Mouse (Mus musculus) cerebellum, postnatal 10 days (tissue): Measurements from ENCODE around the gene Hk2.
"Not testable (repeated sequence)": the region's sequence is repeated elsewhere in the genome, so short reads cannot be mapped to it uniquely, and the experiment has no call there.

ENCODE experiments used
- DNase-seq, 2 experiments: peaks; one replicate each; pipeline ENCODE4 v3.0.0; 2021; ENCODE audit warnings: mixed read lengths in 2 of 2

Hk2 gene

DNA sequence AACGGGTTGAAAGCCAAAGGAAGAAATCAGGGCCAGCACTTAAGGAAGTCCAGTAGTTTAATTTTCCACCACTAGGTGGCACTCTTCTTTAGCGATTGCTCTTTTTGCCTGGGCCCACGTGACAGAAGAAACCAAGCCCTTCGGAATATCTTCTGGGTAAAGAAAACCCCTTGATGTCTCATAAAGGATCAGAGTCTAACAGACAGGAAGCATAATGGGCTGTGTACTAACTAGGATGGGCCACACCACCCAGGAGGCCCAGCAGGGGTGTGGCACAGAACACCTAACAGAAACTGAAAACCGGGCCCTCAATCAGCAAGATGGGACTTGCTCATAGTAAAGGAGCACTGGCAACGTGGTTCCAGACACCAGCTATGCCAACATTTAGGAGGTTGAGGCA is 34.0 kb downstream of the Hk2 start:
- peak; percentile 83 to 95 for DNase-seq

DNA sequence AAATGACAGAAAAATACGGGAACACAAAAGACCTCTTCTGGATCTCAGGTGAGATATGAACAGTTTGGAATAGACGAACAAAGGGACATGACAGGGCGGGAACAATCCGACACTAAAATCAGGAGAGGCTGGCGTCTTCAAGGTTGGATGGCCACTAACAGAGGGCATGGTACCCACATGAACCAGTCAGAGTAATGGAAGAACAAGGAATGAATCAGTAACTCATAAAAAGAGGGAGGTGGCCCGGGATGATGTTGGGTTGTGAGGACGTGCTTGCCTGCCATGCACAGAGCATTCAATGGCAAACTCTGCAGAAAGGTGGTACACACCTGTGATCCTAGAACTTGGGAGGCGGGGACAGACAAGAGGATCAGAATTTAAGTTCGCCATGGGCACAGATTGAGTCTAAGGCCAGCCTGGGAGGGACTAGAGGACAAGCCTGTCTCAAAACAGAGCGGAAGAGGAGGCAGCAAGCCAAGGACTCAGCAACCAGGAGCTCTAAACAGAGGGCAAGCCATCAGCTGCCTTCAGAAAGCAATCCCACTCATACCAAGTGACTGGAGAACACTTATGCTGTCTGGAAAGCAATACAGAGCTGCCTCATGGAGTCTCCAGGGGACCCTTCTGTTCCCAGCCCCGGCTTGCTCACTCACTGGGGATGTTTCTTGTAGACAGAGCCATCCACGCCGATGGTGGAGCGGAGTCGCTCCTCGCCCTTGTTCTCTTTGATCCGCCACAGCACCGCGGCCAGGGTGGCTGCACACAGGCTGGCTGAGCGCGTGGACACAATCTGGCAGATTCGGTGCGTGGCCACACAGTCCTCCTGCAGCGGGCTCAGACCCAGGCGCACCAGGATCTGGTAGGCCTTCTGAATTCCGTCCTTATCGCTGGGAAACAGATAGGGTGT is 36.4 kb downstream of the Hk2 start:
- peak; percentile 59 to 62 for DNase-seq

DNA sequence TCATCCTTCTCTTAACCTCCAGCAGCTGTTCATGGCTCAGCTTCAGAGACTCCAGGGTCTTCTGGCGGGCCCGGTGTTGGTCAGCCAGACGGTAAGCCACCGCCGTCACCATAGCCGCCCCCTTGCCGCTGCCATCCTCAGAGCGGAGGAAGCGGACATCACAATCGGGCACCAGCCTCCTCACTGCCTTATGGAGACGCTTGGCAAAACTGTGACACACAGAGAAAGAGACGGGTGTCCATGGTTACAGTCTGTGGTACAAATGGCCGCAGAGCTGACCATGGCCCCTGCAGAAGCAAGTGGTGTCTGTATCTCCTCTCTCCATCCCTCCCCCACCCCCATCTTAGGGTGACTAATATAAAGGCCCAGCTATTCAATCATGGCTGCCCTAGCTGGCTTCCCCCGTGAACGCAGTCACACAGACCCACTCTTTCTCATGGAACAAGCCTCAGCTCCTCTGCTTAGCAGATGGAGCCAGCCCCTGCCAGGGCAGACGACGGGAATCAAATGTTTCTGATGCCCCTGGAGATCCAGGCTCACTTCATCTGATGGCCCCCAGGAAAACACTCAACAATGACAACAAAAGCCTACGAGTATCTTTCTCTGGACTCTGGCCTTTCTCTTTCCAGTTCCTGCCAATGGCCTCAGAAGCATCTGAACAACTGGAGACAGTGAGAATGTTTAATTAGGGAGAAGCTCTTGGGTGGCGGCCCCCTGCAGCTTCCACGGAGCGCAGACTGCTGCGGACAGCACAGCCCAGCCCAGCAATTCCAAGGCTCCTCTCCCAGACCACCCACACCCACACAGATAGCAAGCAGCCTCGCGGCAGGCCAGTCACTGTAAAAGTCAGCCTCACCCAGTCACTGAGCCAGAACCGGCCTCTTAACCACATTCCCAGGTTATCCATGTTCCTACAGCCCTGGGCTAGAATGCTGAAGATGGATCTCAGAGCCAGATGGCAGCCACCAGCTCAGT is 37.3 kb downstream of the Hk2 start:
- DNase-seq, result peak; percentile 67 to 74

DNA sequence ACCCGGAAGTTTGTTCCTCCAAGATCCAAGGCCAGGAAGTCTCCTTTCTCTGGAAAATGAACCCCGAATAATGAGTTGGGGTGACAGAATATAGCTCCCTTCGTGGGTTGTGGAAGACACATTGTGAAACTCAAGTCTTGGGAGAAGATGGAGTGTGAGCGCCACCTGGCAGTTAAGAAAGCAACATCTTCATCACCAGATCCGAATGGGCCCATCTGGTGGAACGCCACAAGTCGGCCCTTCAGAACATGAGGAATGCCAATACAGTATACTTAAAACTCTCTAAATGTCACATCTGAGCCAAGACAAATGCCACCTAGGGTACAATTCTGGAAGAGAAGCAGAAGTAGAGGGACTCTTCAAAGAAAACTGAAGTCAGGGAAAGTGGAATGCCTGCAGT is 38.9 kb downstream of the Hk2 start:
- DNase-seq, result peak; percentile 54 to 61

DNA sequence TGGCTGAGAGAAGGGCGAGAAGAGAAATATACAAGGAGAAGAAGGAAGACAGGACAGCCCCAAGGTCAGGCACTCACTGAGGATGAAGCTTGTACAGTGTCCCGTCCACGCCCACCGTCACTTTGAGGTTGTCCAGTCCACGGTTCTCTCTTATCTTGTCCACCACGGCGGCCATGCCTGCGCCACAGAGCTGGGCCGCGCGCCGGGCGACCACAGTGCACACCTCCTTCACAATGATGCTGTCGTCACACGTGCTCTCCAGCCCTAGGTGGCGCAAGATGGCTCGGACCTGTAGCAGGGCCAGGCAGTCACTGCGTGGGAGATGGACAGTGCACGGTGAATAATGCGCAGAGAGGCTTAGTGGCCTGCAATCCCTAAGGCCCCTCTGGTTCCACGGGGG is 45.6 kb downstream of the Hk2 start:
- no peak for DNase-seq

DNA sequence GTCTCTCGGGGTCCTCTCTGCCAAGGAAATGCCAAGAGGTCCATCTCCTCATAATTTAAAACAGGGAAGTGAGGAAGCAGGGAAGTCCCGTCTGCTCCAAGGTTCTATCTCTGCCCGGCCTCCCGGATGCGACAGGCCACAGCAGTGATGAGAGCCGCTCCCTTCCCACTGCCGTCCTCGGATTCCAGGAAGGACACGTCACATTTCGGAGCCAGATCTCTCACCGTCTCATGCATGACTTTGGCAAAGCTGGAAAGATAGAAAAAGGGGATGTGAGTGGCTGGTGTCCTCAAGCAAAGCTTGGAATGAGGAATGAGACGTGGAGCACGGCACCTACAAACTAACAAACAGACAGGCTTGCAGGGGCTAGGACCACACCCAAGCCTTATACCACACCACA is 47.0 kb downstream of the Hk2 start:
- no peak for DNase-seq

DNA sequence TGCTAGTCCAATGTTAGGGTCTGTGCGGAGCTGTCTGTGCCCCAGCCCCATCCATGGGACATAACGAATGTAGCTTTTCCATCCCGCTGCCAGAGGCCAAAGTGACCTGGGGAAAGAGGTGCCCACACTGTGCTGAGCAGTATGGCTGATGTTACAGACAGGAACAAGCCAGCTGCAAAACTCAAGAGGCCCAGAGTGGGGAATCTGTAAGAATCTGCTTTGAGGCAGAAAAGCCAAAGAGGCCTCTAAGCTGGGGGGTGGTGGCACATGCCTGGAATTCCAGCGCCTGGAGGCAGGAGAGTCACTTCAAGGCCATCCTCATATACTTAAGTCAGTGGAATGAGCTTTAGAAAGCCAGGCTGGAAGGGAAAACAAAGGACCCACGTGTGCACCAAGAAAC is 50.9 kb downstream of the Hk2 start:
- no peak for DNase-seq

DNA sequence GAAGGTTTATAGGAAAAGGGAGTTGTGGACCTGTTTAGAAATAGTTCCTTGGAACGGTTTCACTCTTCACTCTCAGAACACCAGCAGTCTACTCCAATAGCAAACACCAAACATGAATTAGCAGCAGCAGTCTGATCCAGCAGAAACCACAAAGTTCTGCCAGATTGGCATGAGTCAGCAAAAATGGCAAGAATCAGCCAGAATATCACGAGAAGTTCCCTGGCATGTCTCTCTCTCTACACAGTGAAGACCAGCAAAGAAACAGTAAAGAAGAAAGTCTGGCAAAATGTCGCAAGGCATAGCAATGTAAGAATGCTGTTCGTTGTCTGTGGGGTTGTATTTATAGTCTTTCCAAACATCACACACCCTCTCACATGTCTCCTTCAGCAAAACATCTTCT is 58.1 kb downstream of the Hk2 start:
- DNase-seq, result no peak

DNA sequence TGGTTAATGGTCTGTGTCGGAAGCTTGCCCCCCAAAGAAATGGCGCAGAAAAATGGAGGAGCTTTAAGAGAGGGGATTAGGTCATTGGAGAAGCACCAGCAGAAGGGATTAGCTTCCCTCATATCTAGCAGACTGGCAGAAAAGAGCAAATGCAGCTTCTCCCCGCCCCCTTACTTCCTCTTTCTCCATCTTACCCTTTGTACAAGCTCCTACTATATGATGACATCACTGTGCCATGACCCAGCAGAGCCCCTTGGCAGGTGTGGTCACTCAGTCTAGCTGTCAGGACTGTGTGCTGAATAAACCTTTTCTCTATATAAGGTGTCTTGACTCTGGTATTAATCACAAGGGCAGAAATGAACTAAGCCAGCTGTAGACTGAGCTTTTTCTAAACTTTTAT is 58.6 kb downstream of the Hk2 start:
- DNase-seq, result no peak

DNA sequence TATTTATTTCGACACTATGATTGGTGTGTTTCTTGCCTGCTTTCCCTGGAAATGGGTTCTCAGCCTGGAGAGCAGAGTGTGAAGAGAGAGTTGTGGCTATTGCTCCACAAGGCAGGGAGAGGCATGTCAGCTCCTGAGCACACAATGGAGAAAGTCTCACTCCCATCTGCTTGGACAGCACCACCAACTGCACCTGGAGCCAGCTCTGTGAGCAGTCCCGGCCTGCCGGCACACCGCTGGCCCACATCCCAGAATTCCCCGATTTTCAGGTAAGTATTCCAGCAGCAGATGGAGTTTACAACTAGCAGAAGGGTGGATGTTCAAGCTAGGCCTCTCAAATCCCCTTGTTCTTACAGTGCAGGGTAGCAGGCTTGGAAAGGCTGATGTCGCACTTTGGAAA is 59.0 kb downstream of the Hk2 start:
- peak; percentile 57 to 63 for DNase-seq

DNA sequence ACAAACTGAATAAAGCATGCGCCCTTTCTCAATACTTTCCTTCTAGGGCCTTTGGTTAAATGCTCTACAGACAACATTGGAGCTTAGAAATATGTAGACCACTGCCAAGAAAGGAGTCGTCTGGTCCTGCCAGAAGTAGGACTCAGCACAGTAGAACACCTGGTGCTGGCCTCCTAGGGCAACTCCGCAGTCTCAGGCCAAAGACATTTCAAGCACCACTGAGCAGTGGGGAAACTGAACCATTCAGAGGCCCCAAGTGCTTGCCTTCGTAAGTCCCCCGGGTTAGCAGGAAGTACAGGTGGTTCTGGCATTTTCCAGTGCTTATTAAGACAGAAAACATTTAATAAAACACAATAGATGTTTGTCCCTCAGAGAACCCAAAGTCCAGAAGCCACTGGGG is 59.4 kb downstream of the Hk2 start:
- DNase-seq, result peak in 1 of 2 experiments; percentile 41

DNA sequence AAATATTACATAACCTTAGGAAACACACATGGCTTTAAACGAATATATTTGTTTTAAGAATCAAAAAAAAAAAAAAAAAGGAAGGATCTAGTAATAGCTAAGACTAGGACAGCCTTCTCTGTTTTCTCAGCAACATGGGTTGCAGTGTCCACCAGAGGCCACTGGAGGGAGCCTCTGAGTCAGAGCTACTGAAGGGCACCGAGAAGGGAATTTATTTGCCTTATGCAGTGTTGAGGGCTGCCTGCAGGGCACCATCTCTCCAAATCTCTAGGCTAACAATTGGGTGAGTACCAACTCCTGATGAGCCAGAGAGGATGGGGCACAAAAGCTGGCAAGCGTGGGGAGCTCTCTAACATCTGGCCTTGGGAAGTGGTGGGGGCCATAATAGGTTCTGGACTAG is 60.0 kb downstream of the Hk2 start:
- DNase-seq, result peak; percentile 91 to 92

DNA sequence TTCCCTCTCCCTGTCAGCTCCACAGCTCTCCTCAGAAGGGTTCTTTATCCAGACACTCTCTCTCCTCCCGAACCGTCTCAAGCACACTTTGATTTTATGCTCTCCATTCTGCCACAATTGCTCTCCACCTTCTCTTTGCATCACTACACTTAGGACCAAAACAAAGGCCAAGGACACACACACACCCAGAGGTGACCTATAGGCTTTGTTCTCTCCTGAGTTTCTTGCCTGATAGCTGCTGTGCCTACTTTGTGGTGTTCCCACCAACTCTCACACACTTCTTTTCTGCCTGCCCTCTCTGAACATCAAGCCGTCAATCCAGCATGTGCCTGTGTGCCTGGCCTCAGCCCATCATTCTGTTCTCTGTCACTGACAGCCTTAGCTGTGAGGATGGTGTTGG is 66.5 kb downstream of the Hk2 start:
- DNase-seq, result no peak

DNA sequence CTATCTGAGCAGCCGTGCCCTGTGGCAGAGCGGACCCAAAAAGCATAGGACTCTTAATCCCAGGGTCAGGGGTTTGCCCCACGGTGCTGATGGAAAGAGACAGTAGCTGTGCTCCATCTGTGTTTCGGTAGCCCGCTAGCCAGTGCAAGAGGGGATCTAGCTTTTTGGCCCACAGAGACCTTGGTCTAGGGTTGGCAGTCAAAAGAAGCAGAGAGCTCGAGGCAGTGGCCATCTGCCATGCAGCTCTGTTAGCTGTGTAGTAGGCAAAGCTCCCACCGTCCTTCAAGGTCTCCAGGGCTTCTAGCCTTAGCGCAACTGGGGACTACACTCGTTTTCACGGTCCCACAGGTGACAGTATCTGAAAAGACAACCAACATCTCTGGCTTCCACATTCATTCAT is 67.0 kb downstream of the Hk2 start:
- peak; percentile 55 to 61 for DNase-seq

DNA sequence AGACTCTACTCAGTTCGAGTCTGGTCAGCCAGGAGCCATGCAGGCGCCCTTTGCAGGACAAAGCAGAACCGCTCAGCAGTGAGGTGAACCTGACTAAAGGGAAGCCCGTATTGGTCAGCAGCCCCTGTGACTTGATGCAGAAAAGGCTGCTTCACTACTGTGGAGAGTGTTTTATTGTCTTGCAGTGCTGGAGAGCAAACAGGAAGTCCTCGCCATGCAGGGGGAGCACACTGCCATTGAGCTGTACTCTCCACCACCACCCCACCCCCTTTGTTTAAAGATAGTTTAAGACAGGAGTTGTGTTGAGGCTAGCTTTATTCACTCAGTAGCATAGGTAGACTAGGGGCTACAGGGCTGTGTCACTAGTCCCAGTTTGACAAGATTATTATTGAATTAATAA is 69.0 kb downstream of the Hk2 start, which contains the start of gene Pole4:
Pole4 (minus strand) TSS at position 145 of the 400 bp plus-strand sequence.
- DNase-seq, result no peak

DNA sequence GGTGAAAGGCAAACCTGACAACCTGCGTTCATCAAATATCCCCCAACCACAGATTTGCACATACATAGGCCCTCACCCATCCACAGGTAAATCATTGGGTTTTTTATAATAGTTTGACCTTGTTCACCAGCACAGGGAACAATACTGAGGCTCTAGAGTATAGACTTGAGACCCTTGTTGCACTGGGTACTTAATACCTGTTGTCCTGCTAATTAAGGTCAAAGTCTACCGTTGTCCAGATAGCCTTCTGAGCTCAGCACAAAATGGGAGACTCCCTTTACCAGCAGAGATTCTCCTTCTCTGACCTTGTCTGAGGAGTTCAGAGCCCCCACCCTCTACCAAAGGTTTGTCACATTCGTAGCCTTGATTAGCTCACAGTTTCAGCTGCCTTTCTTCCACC is 70.5 kb downstream of the Hk2 start:
- DNase-seq, result no peak

DNA sequence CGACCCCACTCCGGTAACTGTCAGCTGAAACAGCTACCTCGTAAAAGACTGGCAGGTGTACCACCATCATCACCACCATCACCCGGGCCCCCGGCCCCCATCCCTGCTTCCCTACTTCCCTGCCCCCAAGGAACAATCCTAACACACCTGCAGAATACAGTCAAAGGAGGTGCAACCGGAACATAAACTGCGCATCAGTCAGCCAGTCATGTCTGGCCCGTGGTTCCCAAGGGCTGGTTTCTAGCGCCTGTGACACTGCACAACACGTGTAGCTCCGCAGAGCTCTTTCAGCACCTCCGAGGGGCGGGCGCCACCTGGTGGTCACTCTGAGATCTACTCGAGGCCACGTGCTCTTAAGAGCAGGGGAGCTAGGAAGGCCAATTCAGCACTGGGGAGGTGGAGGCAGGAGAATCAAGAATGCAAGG is 71.6 kb downstream of the Hk2 start:
- DNase-seq, result peak; percentile 97 to 98

DNA sequence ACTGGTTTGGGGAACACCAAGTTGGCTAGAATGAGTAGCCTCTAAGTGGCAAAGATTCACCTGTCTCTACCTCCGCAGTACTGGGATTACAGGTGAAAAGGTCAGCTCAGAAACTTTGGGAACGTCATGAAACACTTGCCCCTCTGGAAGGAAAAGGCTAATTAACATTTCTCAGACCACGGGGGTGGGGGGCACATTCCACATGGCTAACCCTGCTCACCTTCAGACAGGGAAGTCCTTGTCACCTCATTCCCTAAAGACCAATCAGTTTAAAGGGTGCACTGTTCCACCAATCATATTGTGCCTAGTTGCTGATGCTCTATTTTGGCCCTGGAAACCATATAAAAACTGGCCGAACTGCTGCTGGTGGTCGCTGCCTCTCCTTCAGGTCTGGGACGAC is 73.0 kb downstream of the Hk2 start:
- no peak for DNase-seq

DNA sequence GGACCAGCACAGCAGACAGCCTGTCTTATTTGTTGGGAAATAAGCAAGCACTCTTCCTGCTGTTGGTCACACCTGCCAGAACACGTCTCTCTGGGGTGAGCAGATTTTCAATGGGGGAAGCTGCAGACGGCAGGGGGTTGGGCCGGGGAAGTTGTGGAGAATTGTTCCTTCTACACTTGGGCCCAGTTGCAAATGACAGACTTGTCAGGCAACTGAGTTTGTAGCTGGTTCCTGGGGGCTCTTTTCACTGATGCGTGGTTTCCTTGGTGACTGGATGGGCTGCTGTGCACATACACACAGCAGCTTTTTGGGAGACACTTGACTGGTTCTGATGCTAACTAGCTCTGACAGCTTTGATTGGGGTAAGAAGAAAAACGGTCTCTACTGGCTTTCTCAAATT is 74.4 kb downstream of the Hk2 start:
- DNase-seq, result no peak

DNA sequence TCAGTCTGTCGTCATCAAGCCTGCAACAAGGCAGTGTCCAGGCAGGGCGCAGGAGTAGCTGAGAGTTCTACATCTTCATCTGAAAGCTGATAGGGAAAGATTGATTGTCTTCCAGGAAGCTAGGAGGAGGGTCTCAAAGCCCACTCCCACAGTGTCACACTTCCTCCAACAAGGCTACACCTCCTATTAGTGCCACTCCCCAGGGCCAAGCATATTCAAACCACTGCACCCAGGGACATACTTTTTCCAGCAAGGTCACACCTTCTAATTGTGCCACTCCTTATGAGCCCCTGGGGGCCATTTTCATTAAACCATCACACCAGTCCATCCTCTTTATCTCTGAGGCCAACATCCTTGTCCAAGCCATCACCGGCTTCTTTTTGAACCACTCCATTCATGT is 77.5 kb downstream of the Hk2 start:
- DNase-seq, result no peak

DNA sequence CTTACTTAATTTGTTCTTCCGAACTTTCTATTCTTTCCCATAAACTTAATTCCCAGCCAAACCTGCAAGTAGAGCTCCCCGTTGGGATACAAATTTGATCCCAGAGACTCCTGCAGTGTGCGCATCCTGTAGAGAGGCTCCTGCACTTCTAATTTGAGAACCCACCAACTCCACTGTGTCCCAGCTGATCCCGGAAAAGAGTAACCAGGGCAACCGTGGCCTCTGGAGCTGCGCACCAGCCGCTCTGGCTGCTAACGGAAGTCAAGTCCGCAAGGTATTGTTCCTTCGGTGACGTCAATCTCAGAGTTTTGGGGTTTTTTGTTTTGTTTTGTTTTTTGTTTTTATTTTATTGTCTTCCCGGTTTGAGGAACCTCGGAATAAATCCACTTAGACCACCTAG is 79.6 kb downstream of the Hk2 start:
- DNase-seq, result no peak

DNA sequence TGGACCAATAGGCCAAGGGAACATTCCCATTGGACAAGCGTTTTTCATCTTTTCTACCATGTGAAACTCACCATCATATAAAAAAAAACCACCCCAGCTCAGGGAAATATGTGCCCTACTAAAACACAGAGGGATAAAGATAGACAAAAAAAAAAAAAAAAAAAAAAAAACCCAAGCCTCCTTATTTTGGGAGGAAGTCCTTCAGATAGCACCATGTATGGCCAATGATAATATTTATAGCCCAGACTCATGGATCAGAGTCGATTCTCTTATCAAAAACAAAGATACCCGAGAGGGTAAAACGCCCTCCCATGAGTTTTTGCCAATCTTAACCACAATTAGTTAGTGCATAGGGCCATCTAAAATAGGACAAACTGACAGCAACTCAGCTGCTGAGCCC is 84.8 kb downstream of the Hk2 start:
- DNase-seq, result no peak

DNA sequence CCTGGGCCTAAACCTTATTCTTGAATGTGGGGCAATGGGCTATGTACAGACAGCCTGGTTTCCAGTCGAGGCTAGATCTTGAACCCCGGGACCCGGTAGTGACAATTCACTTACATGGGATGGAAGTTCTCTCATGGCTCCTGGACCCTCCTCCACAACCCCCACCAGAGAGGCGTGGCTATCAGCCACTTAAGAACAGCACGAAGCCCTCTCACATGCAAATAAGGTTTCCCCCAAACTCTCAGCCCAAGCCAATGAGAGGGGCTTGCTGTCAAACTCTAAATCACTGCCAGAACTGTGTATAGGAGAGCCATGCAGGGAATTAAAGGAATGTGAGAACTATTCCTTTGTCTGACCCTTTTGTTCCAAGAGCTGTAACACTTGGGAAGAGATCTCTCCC is 85.7 kb downstream of the Hk2 start:
- not testable (repeated sequence) for DNase-seq

DNA sequence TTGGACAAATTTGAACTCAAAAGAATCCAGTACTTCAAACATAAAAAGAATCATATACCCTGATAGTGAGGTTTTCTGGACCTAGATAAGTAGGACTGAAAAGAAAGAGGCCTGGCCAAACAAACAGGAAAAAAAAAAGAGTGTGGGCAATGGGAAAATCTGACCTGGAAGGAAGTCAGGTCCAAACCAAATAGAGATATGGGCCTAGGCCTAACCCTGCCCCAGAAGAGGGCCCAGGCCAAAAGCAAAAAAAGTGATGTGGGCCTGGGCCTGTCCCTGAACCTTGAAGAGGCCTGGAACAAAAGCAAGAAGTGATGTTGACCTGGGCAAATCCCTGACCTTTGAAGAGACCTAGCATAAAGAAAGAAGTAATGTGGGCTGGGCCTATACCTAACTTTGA is 90.1 kb downstream of the Hk2 start:
- no peak for DNase-seq
